Mouse (Mus musculus): ENCODE measurements around the gene Rpgrip1. TPM values are rescaled to one million over a fixed set of nuclear protein-coding genes. Genes with fewer than 3 reads are reported as not detected.
"Not testable (repeated sequence)": the region's sequence is repeated elsewhere in the genome, so short reads cannot be mapped to it uniquely, and the experiment has no call there.

The Rpgrip1 gene
- polyA plus RNA-seq (2015; fragmentation: Nextera tagmentation; extraction: Ambion mirVana), result 55.9 and 59.3 TPM in 2 replicates

- Histone ChIP-seq H3K36me3 (no peaks in the 10 kb centered on the region), H3K4me1 (0 out of 2 replicates have a peak, but pooled peaks cover 9% of the 10 kb centered on the region), H3K4me2 (no peak within 1 kb of the TSS), H3K27ac (no peak within 1 kb of the TSS), H3K9me3 (no peaks in the 10 kb centered on the region), H3K4me3 (no peak within 1 kb of the TSS), H3K9ac (no peak within 1 kb of the TSS), H3K27me3 (no peaks in the 10 kb centered on the region)
- WGBS, result 93% methylated on average over 4 of the region's 4 CpGs
- no peak for ATAC-seq (ENCODE audit: insufficient number of reproducible peaks, low FRiP score, low TSS enrichment, low read depth)
Observed at GRCm38 (mm10) chr14:52110346-52110745, at the start of gene Rpgrip1. Gene Rpgrip1, plus strand, starts transcription at chr14:52110704.

GRCm38 (mm10) chr14:52060800-52061199, 49.7 kb upstream of the Rpgrip1 start:
- no peak overlapping the region for H3K27ac ChIP-seq
- no peak overlapping the region for H3K9ac ChIP-seq
- no peak overlapping the region for H3K4me3 ChIP-seq
- WGBS, result 85% methylated on average over 1 of the region's 1 CpGs
- no peak for ATAC-seq (ENCODE audit: insufficient number of reproducible peaks, low FRiP score, low TSS enrichment, low read depth)
- no peaks in the 10 kb centered on the region for H3K9me3 ChIP-seq
- H3K4me2 ChIP-seq, result no peak overlapping the region
- H3K36me3 ChIP-seq, result no peaks in the 10 kb centered on the region
- H3K4me1 ChIP-seq, result no peaks in the 10 kb centered on the region
- no peaks in the 10 kb centered on the region for H3K27me3 ChIP-seq

- WGBS, result 81% methylated on average over 8 of the region's 8 CpGs
Observed at GRCm38 (mm10) chr14:52061798-52062197, 48.7 kb upstream of the Rpgrip1 start.

GRCm38 (mm10) chr14:52066135-52066534, 44.4 kb upstream of the Rpgrip1 start:
- no peak overlapping the region for H3K27ac ChIP-seq
- H3K36me3 ChIP-seq, result peaks cover 6% of the 10 kb centered on the region
- ATAC-seq (ENCODE audit: insufficient number of reproducible peaks, low FRiP score, low TSS enrichment, low read depth), result no peak
- H3K4me2 ChIP-seq, result no peak overlapping the region
- no peaks in the 10 kb centered on the region for H3K27me3 ChIP-seq
- H3K4me1 ChIP-seq, result no peaks in the 10 kb centered on the region
- 62% methylated on average over 4 of the region's 4 CpGs for WGBS
- H3K9me3 ChIP-seq, result no peaks in the 10 kb centered on the region
- H3K9ac ChIP-seq, result no peak overlapping the region
- no peak overlapping the region for H3K4me3 ChIP-seq

More at GRCm38 (mm10) chr14:52061798-52062197, 48.7 kb upstream of the Rpgrip1 start:
- Histone ChIP-seq H3K9ac (no peak overlapping the region), H3K9me3 (no peaks in the 10 kb centered on the region), H3K4me3 (no peak overlapping the region), H3K27me3 (no peaks in the 10 kb centered on the region), H3K27ac (no peak overlapping the region), H3K4me2 (no peak overlapping the region), H3K36me3 (no peaks in the 10 kb centered on the region), H3K4me1 (no peaks in the 10 kb centered on the region)
- ATAC-seq (ENCODE audit: insufficient number of reproducible peaks, low FRiP score, low TSS enrichment, low read depth), result no peak

- Histone ChIP-seq H3K4me2 (no peak overlapping the region), H3K9ac (no peak overlapping the region), H3K4me3 (no peak overlapping the region), H3K4me1 (no peaks in the 10 kb centered on the region), H3K27me3 (no peaks in the 10 kb centered on the region), H3K27ac (no peak overlapping the region), H3K9me3 (no peaks in the 10 kb centered on the region), H3K36me3 (peaks cover 53% of the 10 kb centered on the region)
- ATAC-seq (ENCODE audit: insufficient number of reproducible peaks, low FRiP score, low TSS enrichment, low read depth), result no peak
- WGBS, result 93% methylated on average over 15 of the region's 15 CpGs
Observed at GRCm38 (mm10) chr14:52071599-52072137, 38.8 kb upstream of the Rpgrip1 start.

- Histone ChIP-seq H3K4me2 (no peak overlapping the region), H3K4me1 (no peaks in the 10 kb centered on the region), H3K36me3 (peaks cover 50% of the 10 kb centered on the region), H3K27ac (no peak overlapping the region), H3K9ac (no peak overlapping the region), H3K4me3 (no peak overlapping the region), H3K9me3 (no peaks in the 10 kb centered on the region), H3K27me3 (no peaks in the 10 kb centered on the region)
- no peak for ATAC-seq (ENCODE audit: insufficient number of reproducible peaks, low FRiP score, low TSS enrichment, low read depth)
Observed at GRCm38 (mm10) chr14:52083083-52083482, 27.4 kb upstream of the Rpgrip1 start.

- H3K36me3 ChIP-seq, result peaks cover 29% of the 10 kb centered on the region
- H3K27ac ChIP-seq, result no peak overlapping the region
- no peak for ATAC-seq (ENCODE audit: insufficient number of reproducible peaks, low FRiP score, low TSS enrichment, low read depth)
- no peaks in the 10 kb centered on the region for H3K4me1 ChIP-seq
- H3K4me2 ChIP-seq, result no peak overlapping the region
- no peaks in the 10 kb centered on the region for H3K9me3 ChIP-seq
- 67% methylated on average over 1 of the region's 1 CpGs for WGBS
- H3K4me3 ChIP-seq, result no peak overlapping the region
- no peak overlapping the region for H3K9ac ChIP-seq
- H3K27me3 ChIP-seq, result no peaks in the 10 kb centered on the region
Observed at GRCm38 (mm10) chr14:52094533-52094932, 16.0 kb upstream of the Rpgrip1 start.

GRCm38 (mm10) chr14:52097191-52097590, 13.3 kb upstream of the Rpgrip1 start:
- H3K27me3 ChIP-seq; H3K9ac ChIP-seq; ATAC-seq (ENCODE audit: insufficient number of reproducible peaks, low FRiP score, low TSS enrichment, low read depth); H3K27ac ChIP-seq; H3K4me2 ChIP-seq; H3K9me3 ChIP-seq; H3K4me3 ChIP-seq: not testable (repeated sequence)
- H3K36me3 ChIP-seq, result peaks cover 23% of the 10 kb centered on the region
- peaks cover 12% of the 10 kb centered on the region for H3K4me1 ChIP-seq
- WGBS, result 96% methylated on average over 3 of the region's 3 CpGs

GRCm38 (mm10) chr14:52098387-52098786, 12.1 kb upstream of the Rpgrip1 start:
- H3K9ac ChIP-seq; H3K4me3 ChIP-seq; H3K4me2 ChIP-seq; H3K27ac ChIP-seq; ATAC-seq (ENCODE audit: insufficient number of reproducible peaks, low FRiP score, low TSS enrichment, low read depth); H3K9me3 ChIP-seq; H3K27me3 ChIP-seq: not testable (repeated sequence)
- H3K36me3 ChIP-seq, result peaks cover 15% of the 10 kb centered on the region
- peaks cover 16% of the 10 kb centered on the region for H3K4me1 ChIP-seq
- 69% methylated on average over 3 of the region's 3 CpGs for WGBS

GRCm38 (mm10) chr14:52099563-52099962, 10.9 kb upstream of the Rpgrip1 start:
- Histone ChIP-seq H3K4me3 (no peak overlapping the region), H3K4me2 (no peak overlapping the region), H3K27me3 (no peaks in the 10 kb centered on the region), H3K4me1 (peaks cover 16% of the 10 kb centered on the region), H3K27ac (no peak overlapping the region), H3K36me3 (peaks cover 12% of the 10 kb centered on the region), H3K9ac (no peak overlapping the region), H3K9me3 (no peaks in the 10 kb centered on the region)
- no peak for ATAC-seq (ENCODE audit: insufficient number of reproducible peaks, low FRiP score, low TSS enrichment, low read depth)
- 68% methylated on average over 2 of the region's 2 CpGs for WGBS

GRCm38 (mm10) chr14:52100170-52100960, 10.1 kb upstream of the Rpgrip1 start:
- ATAC-seq (ENCODE audit: insufficient number of reproducible peaks, low FRiP score, low TSS enrichment, low read depth), result no peak
- WGBS, result 66% methylated on average over 5 of the region's 5 CpGs

More at GRCm38 (mm10) chr14:52100170-52100960, 10.1 kb upstream of the Rpgrip1 start:
- 0 out of 2 replicates have a peak overlapping the region, but pooled peaks have one; percentile 24 for H3K4me2 ChIP-seq
- no peak overlapping the region for H3K9ac ChIP-seq
- H3K4me3 ChIP-seq, result no peak overlapping the region
- peaks cover 16% of the 10 kb centered on the region for H3K4me1 ChIP-seq
- no peaks in the 10 kb centered on the region for H3K27me3 ChIP-seq
- no peak overlapping the region for H3K27ac ChIP-seq
- H3K36me3 ChIP-seq, result peaks cover 12% of the 10 kb centered on the region
- no peaks in the 10 kb centered on the region for H3K9me3 ChIP-seq

Measured in limb, embryonic 15.5 days (tissue).